ENCODE assay signal across 11 mouse cellular contexts in the genomic region with DNA sequence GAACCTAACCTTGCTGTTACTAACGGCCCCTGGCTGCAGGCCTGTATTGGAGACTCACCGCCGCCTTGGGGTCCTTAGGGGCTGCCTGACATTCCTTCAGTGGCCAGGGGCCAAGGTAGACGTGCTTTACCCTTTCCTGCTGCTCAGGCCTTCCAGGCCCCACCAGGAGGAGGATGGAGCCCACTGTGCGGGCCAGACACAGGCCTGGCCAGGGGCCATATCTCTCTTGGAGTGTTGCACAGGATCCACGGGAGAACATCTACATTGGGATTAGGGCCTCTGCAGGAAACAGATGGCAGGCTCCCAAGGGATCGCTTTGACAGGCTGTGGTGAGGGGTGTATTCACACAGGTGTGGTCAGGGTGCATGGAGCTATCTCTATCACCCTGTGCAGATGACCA. TPM values are rescaled to one million over a fixed set of nuclear protein-coding genes. Genes with fewer than 3 reads are reported as not detected.
DNase-seq lines count a peak whose midpoint lies in the region; ATAC-seq lines count a peak whose summit lies in the region.
"Had no signal": no experiment of that assay in that cellular context is flagged by ENCODE, and none has a peak within 500 bp of the region (broad histone marks: within the 10 kb centered on the region; RNA-seq: fewer than 3 reads in every experiment).

No protein-coding gene starts in this region.

- H3K27ac ChIP-seq in lung, embryonic 15.5 days: peak overlapping the region; percentile 17; the same call in 1 of the 2 replicates
- H3K27ac ChIP-seq in heart, embryonic 10.5 days: peak overlapping the region; percentile 87; the same call in 1 of the 2 replicates
- no peak overlapping the region for H3K27ac ChIP-seq in stomach, embryonic 15.5 days
- H3K27ac ChIP-seq: midbrain, embryonic 15.5 days had no signal

- no peak overlapping the region for H3K9ac ChIP-seq in lung, embryonic 15.5 days
- no peak overlapping the region for H3K9ac ChIP-seq in stomach, embryonic 15.5 days
- H3K9ac ChIP-seq: midbrain, embryonic 15.5 days had no signal

- peaks cover 40% of the 10 kb centered on the region for H3K4me1 ChIP-seq in lung, embryonic 15.5 days
- peaks cover 65% of the 10 kb centered on the region for H3K4me1 ChIP-seq in heart, embryonic 10.5 days
- H3K4me1 ChIP-seq in stomach, embryonic 15.5 days: peaks cover 17% of the 10 kb centered on the region
- H3K4me1 ChIP-seq: midbrain, embryonic 15.5 days had no signal

- H3K27me3 ChIP-seq in lung, embryonic 15.5 days: no peaks in the 10 kb centered on the region
- no peaks in the 10 kb centered on the region for H3K27me3 ChIP-seq in heart, embryonic 10.5 days (ENCODE audit: insufficient read depth, poor library complexity, severe bottlenecking)
- no peaks in the 10 kb centered on the region for H3K27me3 ChIP-seq in stomach, embryonic 15.5 days (replicated peaks)
- H3K27me3 ChIP-seq: midbrain, embryonic 15.5 days had no signal

- WGBS in lung, embryonic 15.5 days: 54% methylated on average over 7 of the region's 7 CpGs
- 51% methylated on average over 7 of the region's 7 CpGs for WGBS in heart, embryonic 10.5 days
- WGBS in stomach, embryonic 15.5 days: 54% methylated on average over 7 of the region's 7 CpGs

- intact Hi-C loops in heart, postnatal 36 days (cut with DNase I): no loop called here

- H3K9me3 ChIP-seq in lung, embryonic 15.5 days: no peaks in the 10 kb centered on the region
- no peaks in the 10 kb centered on the region for H3K9me3 ChIP-seq in heart, embryonic 10.5 days
- no peaks in the 10 kb centered on the region for H3K9me3 ChIP-seq in stomach, embryonic 15.5 days
- H3K9me3 ChIP-seq: G1E; midbrain, embryonic 15.5 days had no signal

- no peak overlapping the region for H3K4me2 ChIP-seq in lung, embryonic 15.5 days
- H3K4me2 ChIP-seq in stomach, embryonic 15.5 days: no peak overlapping the region
- H3K4me2 ChIP-seq: midbrain, embryonic 15.5 days had no signal

- H3K4me3 ChIP-seq in lung, embryonic 15.5 days: no peak overlapping the region
- H3K4me3 ChIP-seq in heart, embryonic 10.5 days: no peak overlapping the region
- no peak overlapping the region for H3K4me3 ChIP-seq in stomach, embryonic 15.5 days (replicated peaks)
- H3K4me3 ChIP-seq: midbrain, embryonic 15.5 days had no signal

- DNase-seq in lung, postnatal 14 days: no peak
- no peak for DNase-seq in heart, embryonic 10.5 days (ENCODE audit: low spot score)
- peak; percentile 61 to 65 for DNase-seq in heart, postnatal 36 days
- DNase-seq in cerebellum, postnatal 4 days (ENCODE audit: low spot score in 2 of 2): no peak
- DNase-seq in right cerebral cortex, adult 18-20 months: no peak
- DNase-seq: cerebellum, adult 2 months; liver had no signal

- no peaks in the 10 kb centered on the region for H3K36me3 ChIP-seq in lung, embryonic 15.5 days
- H3K36me3 ChIP-seq in heart, embryonic 10.5 days: no peaks in the 10 kb centered on the region
- H3K36me3 ChIP-seq in stomach, embryonic 15.5 days: no peaks in the 10 kb centered on the region
- H3K36me3 ChIP-seq: G1E; midbrain, embryonic 15.5 days had no signal

- ATAC-seq in lung, embryonic 15.5 days (ENCODE audit: borderline replicate concordance, extremely low read depth, low FRiP score, low TSS enrichment): no peak
- 0 out of 2 replicates have a peak, but pooled peaks have one; percentile 15 for ATAC-seq in stomach, embryonic 15.5 days (ENCODE audit: insufficient read depth, low FRiP score, low read depth)
- ATAC-seq: midbrain, embryonic 15.5 days had no signal

RNA-seq across cellular contexts. Expression of a gene that starts 3.6 kb away (rescaled TPM):
- 102 and 107 TPM in 2 replicates for polyA plus RNA-seq in lung, embryonic 15.5 days (2015; fragmentation: Nextera tagmentation; extraction: Ambion mirVana)
- 87.1 and 149 TPM in 2 replicates for polyA plus RNA-seq in heart, embryonic 10.5 days (2016; fragmentation: Nextera tagmentation; extraction: Ambion mirVana)
- total RNA-seq in heart, postnatal 36 days (2021): 100 to 1,000 TPM; 123 to 136 TPM
- 59.6 and 65.3 TPM in 2 replicates for polyA plus RNA-seq in stomach, embryonic 15.5 days (2015; fragmentation: Nextera tagmentation; extraction: Ambion mirVana)

RNA-seq across cellular contexts. Expression of a gene that starts 21.3 kb away (rescaled TPM):
- polyA plus RNA-seq in lung, embryonic 15.5 days (2015; fragmentation: Nextera tagmentation; extraction: Ambion mirVana): 53.6 and 60.6 TPM in 2 replicates
- polyA plus RNA-seq in heart, embryonic 10.5 days (2016; fragmentation: Nextera tagmentation; extraction: Ambion mirVana): 179 and 305 TPM in 2 replicates
- total RNA-seq in heart, postnatal 36 days (2021): 100 to 1,000 TPM; 631 to 727 TPM
- polyA plus RNA-seq in stomach, embryonic 15.5 days (2015; fragmentation: Nextera tagmentation; extraction: Ambion mirVana): 21.8 and 22.1 TPM in 2 replicates

RNA-seq across cellular contexts. Expression of a gene that starts 43.3 kb away (rescaled TPM):
- polyA plus RNA-seq in lung, embryonic 15.5 days (2015; fragmentation: Nextera tagmentation; extraction: Ambion mirVana): 25.0 and 26.2 TPM in 2 replicates
- 25.1 and 28.4 TPM in 2 replicates for polyA plus RNA-seq in heart, embryonic 10.5 days (2016; fragmentation: Nextera tagmentation; extraction: Ambion mirVana)
- 100 to 1,000 TPM; 108 to 116 TPM for total RNA-seq in heart, postnatal 36 days (2021)
- polyA plus RNA-seq in stomach, embryonic 15.5 days (2015; fragmentation: Nextera tagmentation; extraction: Ambion mirVana): 17.4 and 19.7 TPM in 2 replicates

RNA-seq across cellular contexts. Expression of a gene that starts 55.9 kb away (rescaled TPM):
- polyA plus RNA-seq in lung, embryonic 15.5 days (2015; fragmentation: Nextera tagmentation; extraction: Ambion mirVana): 25.9 and 26.1 TPM in 2 replicates
- polyA plus RNA-seq in heart, embryonic 10.5 days (2016; fragmentation: Nextera tagmentation; extraction: Ambion mirVana): 39.8 and 49.0 TPM in 2 replicates
- 10 to 100 TPM; 18.7 to 21.7 TPM for total RNA-seq in heart, postnatal 36 days (2021)
- polyA plus RNA-seq in stomach, embryonic 15.5 days (2015; fragmentation: Nextera tagmentation; extraction: Ambion mirVana): 18.3 and 20.3 TPM in 2 replicates

Comparison
In these comparisons a context has a peak if more than half of its experiments do, and no peak if none do; other contexts are left out.
1. DNase-seq: peak in heart, postnatal 36 days (2 of 2); none in lung, postnatal 14 days (single experiment), heart, embryonic 10.5 days (single experiment), cerebellum, postnatal 4 days (0 of 2) and right cerebral cortex, adult 18-20 months (single experiment).